Mouse (Mus musculus) heart, adult 2 months (tissue): ENCODE data around the gene Ube2o.

Experiments
- CTCF ChIP-seq: fragments of 200-600 bp; IDR thresholded peaks from 2 replicates; pipeline ENCODE4 v1.8.1; 2022; ENCODE audit warnings: antibody characterized with exemption, mild to moderate bottlenecking, moderate library complexity
- EP300 ChIP-seq: fragments of 200-500 bp; IDR thresholded peaks from 2 replicates; pipeline ENCODE4 v1.6.1; 2011; ENCODE audit warnings: low read depth, low read length, control low read depth; ENCODE audit not compliant: insufficient read depth
- POLR2A ChIP-seq: fragments of 200-500 bp; IDR thresholded peaks from 2 replicates; pipeline ENCODE4 v1.6.1; 2011; ENCODE audit warnings: mild to moderate bottlenecking, low read depth, low read length, control low read depth; ENCODE audit not compliant: insufficient read depth

DNA sequence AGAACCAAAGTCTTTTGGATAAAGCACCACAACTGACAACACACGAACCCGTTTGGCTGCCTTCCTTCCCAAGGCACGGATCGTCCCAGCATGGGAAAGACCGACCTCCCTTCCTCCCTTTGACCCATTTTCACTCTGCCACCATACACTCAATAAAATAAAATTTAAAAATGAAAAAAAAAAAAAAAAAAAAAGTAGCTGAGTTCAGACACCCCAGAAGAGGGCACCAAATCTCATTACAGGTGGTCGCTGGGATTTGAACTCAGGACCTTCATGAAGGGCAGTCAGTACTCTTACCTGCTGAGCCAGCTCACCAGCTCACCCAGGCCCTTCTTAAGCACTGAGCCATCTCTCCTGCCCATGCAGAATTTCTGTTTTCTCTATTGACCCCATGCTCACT lies 82.2 kb downstream of the Ube2o start:
- TF ChIP-seq POLR2A (no peak), CTCF (no peak), EP300 (no peak)
